Mouse (Mus musculus) liver, embryonic 14.5 days (tissue): ENCODE measurements around the gene Treml2.

Experiments
- CTCF ChIP-seq: IDR thresholded peaks from 2 replicates; pipeline ENCODE4 v1.5.1; 2016; ENCODE audit warnings: antibody characterized with exemption, low read depth, control low read depth
- EP300 ChIP-seq: IDR thresholded peaks from 2 replicates; pipeline ENCODE4 v1.6.1; 2016; ENCODE audit warnings: antibody characterized with exemption, low read depth

DNA sequence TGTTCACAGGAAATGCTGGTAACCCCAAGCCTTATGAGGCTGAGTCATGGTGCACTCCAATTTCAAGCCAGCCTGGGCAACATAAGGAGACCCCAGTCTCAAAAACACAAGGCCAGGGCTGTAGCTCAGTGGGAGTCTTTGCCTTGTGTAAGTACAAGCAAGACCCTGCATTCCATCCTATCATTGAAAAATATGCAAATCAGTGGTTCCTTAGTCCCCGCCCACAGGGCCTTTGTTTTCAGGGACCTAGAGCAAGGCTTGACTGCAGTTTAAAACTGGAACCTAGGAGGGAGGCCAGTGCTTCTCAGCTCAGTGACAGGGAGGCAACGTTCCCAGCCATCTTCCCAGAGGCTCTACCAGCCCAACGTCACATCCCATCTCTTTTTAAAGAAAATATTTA lies 23.9 kb downstream of the Treml2 start:
- TF ChIP-seq EP300 = no peak
- TF ChIP-seq CTCF = no peak
